Mouse (Mus musculus) lung, postnatal 0 days (tissue): Measurements from ENCODE around the gene Cyp2d22.

Experiments used
- CTCF ChIP-seq: IDR thresholded peaks from 2 replicates; pipeline ENCODE4 v1.5.1; 2016; ENCODE audit warnings: antibody characterized with exemption, mild to moderate bottlenecking
- EP300 ChIP-seq: IDR thresholded peaks from 2 replicates; pipeline ENCODE4 v1.6.1; 2016; ENCODE audit warnings: antibody characterized with exemption, mild to moderate bottlenecking, control low read depth

DNA sequence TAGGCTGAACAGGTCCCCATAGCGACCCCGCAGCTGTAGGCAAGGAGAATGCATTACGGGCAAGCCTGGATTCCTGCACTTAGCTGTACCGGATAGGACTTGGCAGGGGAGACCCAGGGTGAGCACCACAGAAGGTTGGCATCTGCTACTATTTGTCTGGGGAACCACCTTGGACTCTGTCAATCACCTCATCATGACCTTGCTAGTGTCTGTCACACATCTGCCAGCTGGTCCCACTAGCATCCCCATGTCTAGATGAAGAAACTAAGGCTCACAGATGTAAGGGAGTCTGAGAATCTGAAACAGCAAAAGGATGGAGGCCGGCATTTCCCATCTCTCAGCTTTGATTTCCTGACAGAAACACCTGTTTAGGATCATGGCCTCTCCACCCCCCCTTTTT, 5.6 kb downstream of the Cyp2d22 start:
- TF ChIP-seq CTCF (no peak), EP300 (no peak)
